Mouse (Mus musculus): ENCODE measurements around the gene Serp2. TPM values are rescaled to one million over a fixed set of nuclear protein-coding genes. Genes with fewer than 3 reads are reported as not detected.

Gene Serp2
- polyA plus RNA-seq, 1 experiment from 2014 or later: 186 TPM

- ATAC-seq (replicated peaks): no peak
- no peak overlapping the region for H3K4me2 ChIP-seq
- no peaks in the 10 kb centered on the region for H3K36me3 ChIP-seq (replicated peaks)
- H3K9me3 ChIP-seq: no peaks in the 10 kb centered on the region
- no peak overlapping the region for H3K4me3 ChIP-seq
- no peaks in the 10 kb centered on the region for H3K27me3 ChIP-seq (replicated peaks)
- 93% methylated on average over 6 of the region's 6 CpGs for WGBS
- no peaks in the 10 kb centered on the region for H3K4me1 ChIP-seq
- H3K27ac ChIP-seq: no peak overlapping the region
- no peak overlapping the region for H3K9ac ChIP-seq
Measured at GRCm38 (mm10) chr14:76592090-76592489, 35.4 kb upstream of the Serp2 start.

GRCm38 (mm10) chr14:76590134-76590533 is 33.4 kb upstream of the Serp2 start:
- no peak for ATAC-seq (replicated peaks)
- H3K4me3 ChIP-seq: no peak overlapping the region
- H3K27ac ChIP-seq: no peak overlapping the region
- 84% methylated on average over 7 of the region's 7 CpGs for WGBS
- no peaks in the 10 kb centered on the region for H3K36me3 ChIP-seq (replicated peaks)
- H3K27me3 ChIP-seq (replicated peaks): no peaks in the 10 kb centered on the region
- no peaks in the 10 kb centered on the region for H3K4me1 ChIP-seq
- no peak overlapping the region for H3K9ac ChIP-seq
- no peaks in the 10 kb centered on the region for H3K9me3 ChIP-seq
- H3K4me2 ChIP-seq: no peak overlapping the region

GRCm38 (mm10) chr14:76589671-76590070 is 33.0 kb upstream of the Serp2 start:
- Histone ChIP-seq H3K9me3 (no peaks in the 10 kb centered on the region), H3K27me3 (replicated peaks) (no peaks in the 10 kb centered on the region), H3K27ac (no peak overlapping the region), H3K9ac (no peak overlapping the region), H3K36me3 (replicated peaks) (no peaks in the 10 kb centered on the region), H3K4me1 (no peaks in the 10 kb centered on the region), H3K4me3 (no peak overlapping the region), H3K4me2 (no peak overlapping the region)
- 77% methylated on average over 1 of the region's 1 CpGs for WGBS
- no peak for ATAC-seq (replicated peaks)

DNA sequence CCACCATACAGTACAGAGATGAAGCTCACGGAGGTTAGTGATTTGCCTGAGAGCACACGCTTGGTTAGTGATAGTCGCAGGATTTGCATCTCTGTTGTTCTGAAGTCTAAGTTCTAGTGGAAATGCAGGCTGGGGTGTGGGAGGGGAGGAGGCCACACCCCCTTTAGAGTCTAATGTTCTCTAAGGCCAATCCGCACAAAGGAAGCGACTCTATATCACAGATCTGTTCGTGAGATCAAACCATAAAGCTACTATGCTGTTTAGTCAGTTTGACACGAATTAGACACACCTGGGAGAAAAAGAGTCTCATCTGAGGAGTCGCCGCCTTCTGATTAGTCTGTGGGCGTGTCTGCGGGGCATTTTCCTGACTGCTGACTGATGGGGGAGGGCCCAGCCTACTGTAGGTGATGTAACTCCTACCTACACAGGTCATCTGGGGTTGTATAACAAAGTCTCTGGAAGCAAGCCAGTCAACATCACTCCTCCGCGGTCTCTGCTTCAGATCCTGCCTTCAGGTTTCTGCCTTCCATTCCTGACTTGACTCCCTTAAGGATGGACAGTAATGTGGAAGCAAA is 29.2 kb upstream of the Serp2 start:
- Histone ChIP-seq H3K4me1 (no peaks in the 10 kb centered on the region), H3K27me3 (replicated peaks) (no peaks in the 10 kb centered on the region), H3K4me2 (no peak overlapping the region), H3K9ac (no peak overlapping the region), H3K9me3 (no peaks in the 10 kb centered on the region), H3K4me3 (no peak overlapping the region), H3K36me3 (replicated peaks) (no peaks in the 10 kb centered on the region), H3K27ac (no peak overlapping the region)
- 50% methylated on average over 13 of the region's 13 CpGs for WGBS
- no peak for ATAC-seq (replicated peaks)

- WGBS: 85% methylated on average over 7 of the region's 7 CpGs
- Histone ChIP-seq H3K27me3 (replicated peaks) (no peaks in the 10 kb centered on the region), H3K4me2 (no peak overlapping the region), H3K4me1 (no peaks in the 10 kb centered on the region), H3K9me3 (no peaks in the 10 kb centered on the region), H3K36me3 (replicated peaks) (no peaks in the 10 kb centered on the region), H3K27ac (no peak overlapping the region), H3K4me3 (no peak overlapping the region), H3K9ac (no peak overlapping the region)
- no peak for ATAC-seq (replicated peaks)
Measured at GRCm38 (mm10) chr14:76583985-76584384, 27.3 kb upstream of the Serp2 start.

GRCm38 (mm10) chr14:76581974-76582922 is 25.6 kb upstream of the Serp2 start:
- no peak overlapping the region for H3K9ac ChIP-seq
- no peak overlapping the region for H3K4me2 ChIP-seq
- no peaks in the 10 kb centered on the region for H3K4me1 ChIP-seq
- H3K27ac ChIP-seq: no peak overlapping the region
- WGBS: 91% methylated on average over 6 of the region's 6 CpGs
- H3K4me3 ChIP-seq: no peak overlapping the region
- no peaks in the 10 kb centered on the region for H3K36me3 ChIP-seq (replicated peaks)
- no peaks in the 10 kb centered on the region for H3K9me3 ChIP-seq
- ATAC-seq (replicated peaks): no peak
- H3K27me3 ChIP-seq (replicated peaks): no peaks in the 10 kb centered on the region

DNA sequence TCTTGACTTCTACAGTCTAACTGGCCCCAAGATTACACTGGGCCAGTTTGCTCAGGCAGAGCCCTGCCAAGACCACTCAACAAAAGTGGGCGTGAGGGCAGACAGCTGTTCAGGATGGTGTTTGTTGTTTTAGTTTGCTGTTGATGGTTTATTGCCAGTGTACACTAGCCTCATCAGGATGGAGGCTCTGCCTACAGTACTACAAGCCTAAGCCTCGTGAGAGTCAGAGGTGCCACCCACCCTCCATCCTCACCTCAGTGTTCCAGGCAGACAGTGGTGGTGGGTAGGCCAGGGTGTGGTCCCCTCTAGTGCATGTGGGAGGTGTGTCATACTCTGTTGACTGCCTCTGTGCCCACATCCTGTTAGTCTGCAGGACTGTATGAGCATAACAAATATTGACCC is 23.0 kb upstream of the Serp2 start:
- Histone ChIP-seq H3K36me3 (replicated peaks) (no peaks in the 10 kb centered on the region), H3K4me3 (no peak overlapping the region), H3K9ac (no peak overlapping the region), H3K27me3 (replicated peaks) (no peaks in the 10 kb centered on the region), H3K4me1 (no peaks in the 10 kb centered on the region), H3K4me2 (no peak overlapping the region), H3K9me3 (no peaks in the 10 kb centered on the region), H3K27ac (no peak overlapping the region)
- no peak for ATAC-seq (replicated peaks)
- 82% methylated on average over 2 of the region's 2 CpGs for WGBS

DNA sequence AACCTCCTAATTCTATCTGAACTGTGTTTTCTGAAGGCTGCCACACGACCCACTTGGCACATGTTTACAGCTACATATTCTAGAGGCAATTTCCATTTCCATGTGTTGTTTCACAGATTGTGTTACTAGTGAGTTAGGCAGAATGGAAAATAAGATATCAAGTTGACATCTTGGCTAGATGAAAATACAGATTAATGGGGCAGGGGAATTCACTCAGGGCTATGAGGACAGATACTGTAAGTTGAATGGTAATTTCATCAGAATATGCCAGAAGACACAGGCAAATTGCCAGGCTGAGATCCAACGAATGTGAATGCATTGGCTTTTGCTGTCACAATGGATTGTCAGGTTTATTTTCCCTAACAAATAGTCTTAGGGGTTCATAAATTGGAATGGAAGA is 21.2 kb upstream of the Serp2 start:
- no peak overlapping the region for H3K9ac ChIP-seq
- no peak overlapping the region for H3K27ac ChIP-seq
- H3K27me3 ChIP-seq (replicated peaks): no peaks in the 10 kb centered on the region
- H3K4me2 ChIP-seq: no peak overlapping the region
- WGBS: 50% methylated on average over 2 of the region's 2 CpGs
- ATAC-seq (replicated peaks): no peak
- no peaks in the 10 kb centered on the region for H3K4me1 ChIP-seq
- H3K36me3 ChIP-seq (replicated peaks): no peaks in the 10 kb centered on the region
- H3K9me3 ChIP-seq: no peaks in the 10 kb centered on the region
- H3K4me3 ChIP-seq: no peak overlapping the region

- no peak overlapping the region for H3K4me2 ChIP-seq
- WGBS: 90% methylated on average over 7 of the region's 7 CpGs
- H3K4me3 ChIP-seq: no peak overlapping the region
- no peaks in the 10 kb centered on the region for H3K4me1 ChIP-seq
- H3K9me3 ChIP-seq: no peaks in the 10 kb centered on the region
- H3K36me3 ChIP-seq (replicated peaks): no peaks in the 10 kb centered on the region
- ATAC-seq (replicated peaks): no peak
- no peak overlapping the region for H3K27ac ChIP-seq
- H3K9ac ChIP-seq: no peak overlapping the region
- H3K27me3 ChIP-seq (replicated peaks): no peaks in the 10 kb centered on the region
Measured at GRCm38 (mm10) chr14:76570292-76570691, 13.6 kb upstream of the Serp2 start.

GRCm38 (mm10) chr14:76569271-76569961 is 12.7 kb upstream of the Serp2 start:
- Histone ChIP-seq H3K27ac (no peak overlapping the region), H3K4me3 (no peak overlapping the region), H3K4me1 (no peaks in the 10 kb centered on the region), H3K36me3 (replicated peaks) (no peaks in the 10 kb centered on the region), H3K9me3 (no peaks in the 10 kb centered on the region), H3K27me3 (replicated peaks) (no peaks in the 10 kb centered on the region), H3K4me2 (no peak overlapping the region), H3K9ac (no peak overlapping the region)
- no peak for ATAC-seq (replicated peaks)
- 77% methylated on average over 9 of the region's 9 CpGs for WGBS

- Histone ChIP-seq H3K9me3 (no peaks in the 10 kb centered on the region), H3K4me2 (no peak overlapping the region), H3K4me3 (no peak overlapping the region), H3K27ac (no peak overlapping the region), H3K36me3 (replicated peaks) (no peaks in the 10 kb centered on the region), H3K4me1 (no peaks in the 10 kb centered on the region), H3K27me3 (replicated peaks) (no peaks in the 10 kb centered on the region), H3K9ac (no peak overlapping the region)
- WGBS: 83% methylated on average over 9 of the region's 9 CpGs
- no peak for ATAC-seq (replicated peaks)
Measured at GRCm38 (mm10) chr14:76568548-76568947, 11.9 kb upstream of the Serp2 start.

DNA sequence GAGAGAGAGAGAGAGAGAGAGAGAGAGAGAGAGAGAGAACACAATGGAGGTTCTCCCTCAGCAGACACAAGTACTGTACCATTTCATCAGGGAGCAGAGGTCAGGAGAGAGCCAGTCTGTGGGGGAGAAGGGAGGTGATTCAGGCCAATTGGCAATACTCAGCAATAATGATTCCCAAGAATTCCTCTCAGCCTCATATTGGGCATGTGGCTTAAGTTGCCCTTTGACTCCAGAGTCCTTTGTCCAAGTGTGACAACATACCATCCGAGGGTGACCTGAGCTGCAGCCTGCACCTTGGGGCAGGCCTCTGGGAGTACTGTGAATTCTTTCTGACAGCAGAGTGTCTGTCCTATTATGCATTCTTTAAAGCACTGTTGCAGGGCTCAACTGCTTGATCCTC is 10.6 kb upstream of the Serp2 start:
- no peak for ATAC-seq (replicated peaks)
- H3K27me3 ChIP-seq (replicated peaks): no peaks in the 10 kb centered on the region
- WGBS: 63% methylated on average over 1 of the region's 1 CpGs
- no peaks in the 10 kb centered on the region for H3K36me3 ChIP-seq (replicated peaks)
- H3K9me3 ChIP-seq: no peaks in the 10 kb centered on the region
- H3K27ac ChIP-seq: no peak overlapping the region
- no peak overlapping the region for H3K4me2 ChIP-seq
- H3K4me3 ChIP-seq: no peak overlapping the region
- no peaks in the 10 kb centered on the region for H3K4me1 ChIP-seq
- no peak overlapping the region for H3K9ac ChIP-seq
